Mouse (Mus musculus) stomach, embryonic 16.5 days (tissue): ENCODE results near the gene Gm27179. TPM values are rescaled to one million over a fixed set of nuclear protein-coding genes. Genes with fewer than 3 reads are reported as not detected.

Source experiments
- polyA plus RNA-seq: library from polyadenylated mRNA; unstranded; fragments of >200 nt; fragmentation: Nextera tagmentation; extraction: Ambion mirVana; gene quantifications from 2 replicates; pipeline ENCODE4 v1.2.1, GENCODE M21; 2015

The Gm27179 gene
- polyA plus RNA-seq, 1 experiment from 2014 or later, result 0.05 TPM

Other genes with a start within 250 kb of the Gm27179 start
- 0.07 TPM in 1 of 2 replicates, not detected in the other for gene Synb, start 218.2 kb downstream of the Gm27179 start, polyA plus RNA-seq
- not detected in 2 replicates for gene Gm16867, start 9.2 kb downstream of the Gm27179 start, polyA plus RNA-seq
- gene Entpd4b, start 42.9 kb upstream of the Gm27179 start, polyA plus RNA-seq, result 17.0 and 17.8 TPM in 2 replicates